Mouse (Mus musculus): Measurements from ENCODE around the gene Crybb2. TPM values are rescaled to one million over a fixed set of nuclear protein-coding genes. Genes with fewer than 3 reads are reported as not detected.

Crybb2 gene
- polyA plus RNA-seq, 1 experiment from 2014 or later = not detected

- H3K27ac ChIP-seq = no peak overlapping the region
- 0 out of 2 replicates have a peak, but pooled peaks cover 2% of the 10 kb centered on the region for H3K4me1 ChIP-seq
- no peak for ATAC-seq (ENCODE audit: low FRiP score)
- H3K4me3 ChIP-seq = no peak overlapping the region
- 90% methylated on average over 24 of the region's 24 CpGs for WGBS
- H3K9me3 ChIP-seq (replicated peaks) = no peaks in the 10 kb centered on the region
- no peak overlapping the region for H3K9ac ChIP-seq
- H3K27me3 ChIP-seq = no peaks in the 10 kb centered on the region
- H3K36me3 ChIP-seq = no peaks in the 10 kb centered on the region; the same call in 1 of the 2 replicates
- H3K4me2 ChIP-seq (replicated peaks) = no peak overlapping the region
Measured at GRCm38 (mm10) chr5:113090077-113090690, 20.3 kb upstream of the Crybb2 start.

- no peaks in the 10 kb centered on the region for H3K9me3 ChIP-seq (replicated peaks)
- no peak for ATAC-seq (ENCODE audit: low FRiP score)
- no peak overlapping the region for H3K27ac ChIP-seq
- H3K9ac ChIP-seq = no peak overlapping the region
- WGBS = 78% methylated on average over 1 of the region's 2 CpGs
- H3K4me3 ChIP-seq = no peak overlapping the region
- H3K4me2 ChIP-seq (replicated peaks) = no peak overlapping the region
- H3K27me3 ChIP-seq = no peaks in the 10 kb centered on the region
- H3K36me3 ChIP-seq = no peaks in the 10 kb centered on the region; the same call in 1 of the 2 replicates
- H3K4me1 ChIP-seq = peaks cover 7% of the 10 kb centered on the region; the same call in 1 of the 2 replicates
Measured at GRCm38 (mm10) chr5:113087465-113087864, 17.5 kb upstream of the Crybb2 start.

GRCm38 (mm10) chr5:113086990-113087389, 17.1 kb upstream of the Crybb2 start:
- Histone ChIP-seq H3K9me3 (replicated peaks) (no peaks in the 10 kb centered on the region), H3K4me2 (replicated peaks) (no peak overlapping the region), H3K9ac (no peak overlapping the region), H3K27me3 (no peaks in the 10 kb centered on the region), H3K36me3 (no peaks in the 10 kb centered on the region; the same call in 1 of the 2 replicates), H3K4me3 (no peak overlapping the region), H3K4me1 (peaks cover 7% of the 10 kb centered on the region; the same call in 1 of the 2 replicates), H3K27ac (no peak overlapping the region)
- ATAC-seq (ENCODE audit: low FRiP score) = no peak
- 61% methylated on average over 4 of the region's 4 CpGs for WGBS

GRCm38 (mm10) chr5:113086439-113086838, 16.5 kb upstream of the Crybb2 start:
- Histone ChIP-seq H3K27ac (no peak overlapping the region), H3K4me2 (replicated peaks) (no peak overlapping the region)
- WGBS = 79% methylated on average over 12 of the region's 12 CpGs

GRCm38 (mm10) chr5:113085931-113086330, 16.0 kb upstream of the Crybb2 start:
- Histone ChIP-seq H3K9me3 (replicated peaks) (no peaks in the 10 kb centered on the region), H3K4me1 (peaks cover 5% of the 10 kb centered on the region; the same call in 1 of the 2 replicates), H3K27me3 (no peaks in the 10 kb centered on the region), H3K4me3 (no peak overlapping the region), H3K4me2 (replicated peaks) (no peak overlapping the region), H3K36me3 (no peaks in the 10 kb centered on the region), H3K27ac (no peak overlapping the region), H3K9ac (no peak overlapping the region)
- 84% methylated on average over 2 of the region's 2 CpGs for WGBS
- ATAC-seq (ENCODE audit: low FRiP score) = no peak

More at GRCm38 (mm10) chr5:113086439-113086838, 16.5 kb upstream of the Crybb2 start:
- H3K9me3 ChIP-seq (replicated peaks) = no peaks in the 10 kb centered on the region
- H3K4me3 ChIP-seq = no peak overlapping the region
- peaks cover 5% of the 10 kb centered on the region; the same call in 1 of the 2 replicates for H3K4me1 ChIP-seq
- H3K9ac ChIP-seq = no peak overlapping the region
- no peaks in the 10 kb centered on the region for H3K27me3 ChIP-seq
- ATAC-seq (ENCODE audit: low FRiP score) = no peak
- H3K36me3 ChIP-seq = no peaks in the 10 kb centered on the region; the same call in 1 of the 2 replicates

- Histone ChIP-seq H3K4me2 (replicated peaks) (no peak overlapping the region), H3K9me3 (replicated peaks) (no peaks in the 10 kb centered on the region), H3K4me1 (peaks cover 9% of the 10 kb centered on the region), H3K36me3 (no peaks in the 10 kb centered on the region), H3K27ac (no peak overlapping the region), H3K9ac (no peak overlapping the region), H3K4me3 (no peak overlapping the region), H3K27me3 (no peaks in the 10 kb centered on the region)
- no peak for ATAC-seq (ENCODE audit: low FRiP score)
- WGBS = 87% methylated on average over 2 of the region's 2 CpGs
Measured at GRCm38 (mm10) chr5:113084309-113084708, 14.4 kb upstream of the Crybb2 start.

GRCm38 (mm10) chr5:113082356-113083168, 12.6 kb upstream of the Crybb2 start:
- H3K27ac ChIP-seq = 0 out of 2 replicates have a peak overlapping the region, but pooled peaks have one; percentile 23
- H3K9ac ChIP-seq = no peak overlapping the region
- ATAC-seq (ENCODE audit: low FRiP score) = no peak

GRCm38 (mm10) chr5:113081439-113081838, 11.5 kb upstream of the Crybb2 start, which contains the start of gene Crybb3:
Crybb3 (minus strand) TSS chr5:113081584.
- H3K27ac ChIP-seq = no peak within 1 kb of the TSS
- H3K4me2 ChIP-seq (replicated peaks) = no peak within 1 kb of the TSS
- H3K4me3 ChIP-seq = no peak within 1 kb of the TSS
- H3K36me3 ChIP-seq = no peaks in the 10 kb centered on the region
- 86% methylated on average over 8 of the region's 8 CpGs for WGBS
- no peaks in the 10 kb centered on the region for H3K9me3 ChIP-seq (replicated peaks)
- H3K4me1 ChIP-seq = peaks cover 9% of the 10 kb centered on the region
- H3K9ac ChIP-seq = no peak within 1 kb of the TSS
- H3K27me3 ChIP-seq = 0 out of 2 replicates have a peak, but pooled peaks cover 3% of the 10 kb centered on the region
- ATAC-seq (ENCODE audit: low FRiP score) = no peak

More at GRCm38 (mm10) chr5:113082356-113083168, 12.6 kb upstream of the Crybb2 start:
- no peaks in the 10 kb centered on the region for H3K9me3 ChIP-seq (replicated peaks)
- no peaks in the 10 kb centered on the region for H3K36me3 ChIP-seq
- 0 out of 2 replicates have a peak, but pooled peaks cover under 1% of the 10 kb centered on the region for H3K27me3 ChIP-seq
- peaks cover 9% of the 10 kb centered on the region for H3K4me1 ChIP-seq
- no peak overlapping the region for H3K4me2 ChIP-seq (replicated peaks)
- WGBS = 67% methylated on average over 19 of the region's 19 CpGs
- no peak overlapping the region for H3K4me3 ChIP-seq

GRCm38 (mm10) chr5:113081020-113081419, 11.1 kb upstream of the Crybb2 start:
- ATAC-seq (ENCODE audit: low FRiP score) = no peak
- no peak overlapping the region for H3K4me2 ChIP-seq (replicated peaks)
- no peaks in the 10 kb centered on the region for H3K36me3 ChIP-seq
- no peaks in the 10 kb centered on the region for H3K9me3 ChIP-seq (replicated peaks)
- WGBS = 90% methylated on average over 9 of the region's 9 CpGs
- no peak overlapping the region for H3K9ac ChIP-seq
- H3K27me3 ChIP-seq = 0 out of 2 replicates have a peak, but pooled peaks cover 3% of the 10 kb centered on the region
- no peak overlapping the region for H3K4me3 ChIP-seq
- peaks cover 9% of the 10 kb centered on the region for H3K4me1 ChIP-seq
- H3K27ac ChIP-seq = no peak overlapping the region

GRCm38 (mm10) chr5:113079783-113080182, 9.9 kb upstream of the Crybb2 start:
- H3K36me3 ChIP-seq = no peaks in the 10 kb centered on the region
- H3K9me3 ChIP-seq (replicated peaks) = no peaks in the 10 kb centered on the region
- no peak overlapping the region for H3K27ac ChIP-seq
- peak overlapping the region; percentile 22; the same call in 1 of the 2 replicates for H3K4me2 ChIP-seq (replicated peaks)
- peaks cover 11% of the 10 kb centered on the region for H3K4me1 ChIP-seq
- ATAC-seq (ENCODE audit: low FRiP score) = no peak
- H3K27me3 ChIP-seq = 0 out of 2 replicates have a peak, but pooled peaks cover 3% of the 10 kb centered on the region
- WGBS = 22% methylated on average over 21 of the region's 21 CpGs
- H3K9ac ChIP-seq = no peak overlapping the region
- H3K4me3 ChIP-seq = peak overlapping the region; percentile 4; the same call in 1 of the 2 replicates

- 65% methylated on average over 5 of the region's 5 CpGs for WGBS
- H3K4me3 ChIP-seq = no peak overlapping the region
- H3K4me2 ChIP-seq (replicated peaks) = no peak overlapping the region
- ATAC-seq (ENCODE audit: low FRiP score) = no peak
- H3K36me3 ChIP-seq = no peaks in the 10 kb centered on the region
- H3K27me3 ChIP-seq = 0 out of 2 replicates have a peak, but pooled peaks cover 3% of the 10 kb centered on the region
- H3K9me3 ChIP-seq (replicated peaks) = no peaks in the 10 kb centered on the region
- no peak overlapping the region for H3K9ac ChIP-seq
- peaks cover 13% of the 10 kb centered on the region for H3K4me1 ChIP-seq
- no peak overlapping the region for H3K27ac ChIP-seq
Measured at GRCm38 (mm10) chr5:113078686-113079085, 8.8 kb upstream of the Crybb2 start.

GRCm38 (mm10) chr5:113054308-113054707, 15.6 kb downstream of the Crybb2 start:
- Histone ChIP-seq H3K27me3 (peaks cover 24% of the 10 kb centered on the region), H3K9ac (no peak overlapping the region), H3K4me2 (replicated peaks) (no peak overlapping the region), H3K27ac (no peak overlapping the region), H3K36me3 (no peaks in the 10 kb centered on the region), H3K4me1 (no peaks in the 10 kb centered on the region; the same call in 1 of the 2 replicates), H3K9me3 (replicated peaks) (no peaks in the 10 kb centered on the region), H3K4me3 (no peak overlapping the region)
- ATAC-seq (ENCODE audit: low FRiP score) = peak; percentile 35; the same call in 1 of the 2 replicates
- WGBS = 6% methylated on average over 16 of the region's 16 CpGs

Data from hindbrain, embryonic 12.5 days (tissue).